In the genomic region with DNA sequence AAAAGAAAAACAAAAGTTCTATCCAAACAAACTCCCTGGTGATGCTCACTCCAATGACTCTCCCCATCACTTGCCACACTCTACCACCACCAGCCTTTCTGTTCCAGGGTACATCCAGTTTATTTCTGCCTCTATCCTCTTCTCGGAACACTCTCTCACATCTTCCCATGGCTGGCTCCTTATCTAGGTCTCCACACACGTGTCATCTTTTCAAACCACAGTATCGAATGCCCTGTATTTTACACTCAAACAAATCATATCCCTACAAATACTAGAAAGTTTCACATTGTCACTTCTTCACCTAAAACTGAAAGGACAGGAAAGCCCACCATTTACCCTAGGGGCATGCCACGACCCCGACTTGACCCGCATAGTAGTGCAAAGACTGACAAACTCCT, we compare ENCODE assay signal across 8 mouse cellular contexts. TPM values are rescaled to one million over a fixed set of nuclear protein-coding genes. Genes with fewer than 3 reads are reported as not detected.
DNase-seq lines count a peak whose midpoint lies in the region; ATAC-seq and TF ChIP-seq lines count a peak whose summit lies in the region.

No protein-coding gene starts in this region.

- peak overlapping the region; percentile 76 for H3K4me3 ChIP-seq in heart, embryonic 11.5 days (ENCODE audit: low read depth, low read length)
- H3K4me3 ChIP-seq in CH12.LX (replicated peaks in 1 of 3; ENCODE audit: low read depth in 2 of 3, low read length in 2 of 3, poor library complexity in 1 of 3) = peak overlapping the region; percentile 65 to 95 (median 88)
- peak overlapping the region; percentile 78 for H3K4me3 ChIP-seq in forebrain, embryonic 13.5 days
- H3K4me3 ChIP-seq in liver, embryonic 14.5 days (ENCODE audit: insufficient read depth in 1 of 2, low read depth in 2 of 2, low read length in 2 of 2) = peak overlapping the region; percentile 78 to 80

- no peak for TF ChIP-seq CTCF in CH12.LX (conservative IDR thresholded peaks at IDR 0.05 in 1 of 2, IDR thresholded peaks at IDR 0.05 in 1 of 2; ENCODE audit: low read depth in 2 of 2, low read length in 2 of 2)
- TF ChIP-seq CTCF in liver, embryonic 14.5 days (IDR thresholded peaks at IDR 0.05; ENCODE audit: low read depth) = no peak

- TF ChIP-seq RAD21 in CH12.LX (IDR thresholded peaks at IDR 0.05; ENCODE audit: low read depth, low read length) = no peak

- H3K9ac ChIP-seq in heart, embryonic 11.5 days (ENCODE audit: low read depth, low read length) = peak overlapping the region; percentile 87
- H3K9ac ChIP-seq in CH12.LX (ENCODE audit: insufficient read depth, low read depth) = peak overlapping the region; percentile 94
- H3K9ac ChIP-seq in forebrain, embryonic 13.5 days = peak overlapping the region; percentile 74
- peak overlapping the region; percentile 88 for H3K9ac ChIP-seq in liver, embryonic 14.5 days (replicated peaks)

- no peak for ATAC-seq in heart, embryonic 11.5 days (replicated peaks; ENCODE audit: insufficient number of reproducible peaks, low FRiP score, low TSS enrichment)
- peak; percentile 7; the same call in 1 of the 2 replicates for ATAC-seq in forebrain, embryonic 13.5 days
- ATAC-seq in liver, embryonic 14.5 days (ENCODE audit: insufficient read depth) = 0 out of 2 replicates have a peak, but pooled peaks have one; percentile 27

- in situ Hi-C loops in CH12.LX (cut with MboI; ENCODE audit: low pct_ligation_motif_present, low pct_unique_long_range_greater_than_20kb, low sequenced_read_pairs) = no loop called here

- H3K79me2 ChIP-seq in CH12.LX (replicated peaks; ENCODE audit: control insufficient read depth, extremely low read depth, insufficient read depth, poor library complexity, severe bottlenecking) = peaks cover 9% of the 10 kb centered on the region; the same call in 1 of the 2 replicates

- 16% methylated on average over 6 of the region's 6 CpGs for WGBS in heart, embryonic 11.5 days (ENCODE audit: insufficient replicate concordance)
- WGBS in forebrain, embryonic 13.5 days = 18% methylated on average over 6 of the region's 6 CpGs
- 2% methylated on average over 6 of the region's 6 CpGs for WGBS in liver, embryonic 14.5 days (ENCODE audit: insufficient replicate concordance)

- H3K27ac ChIP-seq in heart, embryonic 11.5 days (ENCODE audit: low read depth, low read length) = peak overlapping the region; percentile 79; the same call in 1 of the 2 replicates
- peak overlapping the region; percentile 68; the same call in 1 of the 2 replicates for H3K27ac ChIP-seq in CH12.LX (ENCODE audit: insufficient read depth, low read depth)
- peak overlapping the region; percentile 82; the same call in 1 of the 2 replicates for H3K27ac ChIP-seq in forebrain, embryonic 13.5 days
- H3K27ac ChIP-seq in liver, embryonic 14.5 days = peak overlapping the region; percentile 83

- peak overlapping the region; percentile 88 for H3K4me2 ChIP-seq in heart, embryonic 11.5 days
- peak overlapping the region; percentile 86 for H3K4me2 ChIP-seq in CH12.LX (ENCODE audit: insufficient read depth, low read depth, poor library complexity, severe bottlenecking)
- H3K4me2 ChIP-seq in forebrain, embryonic 13.5 days = peak overlapping the region; percentile 78
- H3K4me2 ChIP-seq in liver, embryonic 14.5 days (ENCODE audit: low read depth) = peak overlapping the region; percentile 92

- no peaks in the 10 kb centered on the region for H3K27me3 ChIP-seq in heart, embryonic 11.5 days (ENCODE audit: control insufficient read depth, insufficient read depth, low read length)
- no peaks in the 10 kb centered on the region for H3K27me3 ChIP-seq in CH12.LX (replicated peaks)
- H3K27me3 ChIP-seq in forebrain, embryonic 13.5 days = 0 out of 2 replicates have a peak, but pooled peaks cover 4% of the 10 kb centered on the region
- no peaks in the 10 kb centered on the region for H3K27me3 ChIP-seq in liver, embryonic 14.5 days (ENCODE audit: control insufficient read depth, insufficient read depth, low read length)

- no peaks in the 10 kb centered on the region for H3K36me3 ChIP-seq in heart, embryonic 11.5 days (ENCODE audit: control insufficient read depth, insufficient read depth, low read length)
- peaks cover 4 to 40% of the 10 kb centered on the region in 2 experiments for H3K36me3 ChIP-seq in CH12.LX (replicated peaks in 1 of 2; ENCODE audit: control insufficient read depth in 1 of 2, insufficient read depth in 1 of 2, low read length in 1 of 2)
- 0 out of 2 replicates have a peak, but pooled peaks cover 3% of the 10 kb centered on the region for H3K36me3 ChIP-seq in forebrain, embryonic 13.5 days (ENCODE audit: poor library complexity, severe bottlenecking)
- H3K36me3 ChIP-seq in liver, embryonic 14.5 days (replicated peaks; ENCODE audit: control insufficient read depth, insufficient read depth, low read depth) = no peaks in the 10 kb centered on the region

- dilution Hi-C loops in CH12.LX (cut with MboI; ENCODE audit: extremely low pct_ligation_motif_present, extremely low pct_unique_long_range_greater_than_20kb, low sequenced_read_pairs) = no loop called here

- peaks cover 6% of the 10 kb centered on the region; the same call in 1 of the 2 replicates for H3K4me1 ChIP-seq in heart, embryonic 11.5 days (ENCODE audit: control insufficient read depth, insufficient read depth, low read length)
- H3K4me1 ChIP-seq in CH12.LX (ENCODE audit: control insufficient read depth in 1 of 2, insufficient read depth in 2 of 2) = peaks cover 3 to 66% of the 10 kb centered on the region in 2 experiments; a peak in 2 of 4 replicates
- peaks cover 22% of the 10 kb centered on the region for H3K4me1 ChIP-seq in forebrain, embryonic 13.5 days
- H3K4me1 ChIP-seq in liver, embryonic 14.5 days (replicated peaks; ENCODE audit: control insufficient read depth in 2 of 2, insufficient read depth in 2 of 2, low read length in 1 of 2) = peaks cover 0 to 21% of the 10 kb centered on the region in 2 experiments; a peak in 3 of 4 replicates

- no peak for TF ChIP-seq POLR2A in CH12.LX (IDR thresholded peaks at IDR 0.05; ENCODE audit: low read depth, low read length)

- TF ChIP-seq EP300 in CH12.LX (IDR thresholded peaks at IDR 0.05; ENCODE audit: low read length) = no peak
- TF ChIP-seq EP300 in liver, embryonic 14.5 days (IDR thresholded peaks at IDR 0.05; ENCODE audit: low read depth) = no peak

- H3K9me3 ChIP-seq in heart, embryonic 11.5 days (replicated peaks; ENCODE audit: control insufficient read depth, low read length) = no peaks in the 10 kb centered on the region
- H3K9me3 ChIP-seq in CH12.LX (replicated peaks; ENCODE audit: low read length) = no peaks in the 10 kb centered on the region
- H3K9me3 ChIP-seq in forebrain, embryonic 13.5 days (replicated peaks) = no peaks in the 10 kb centered on the region
- no peaks in the 10 kb centered on the region for H3K9me3 ChIP-seq in liver, embryonic 14.5 days (ENCODE audit: control insufficient read depth, low read length)

- no peak for DNase-seq in heart, adult 8-10 months (ENCODE audit: low spot score)
- no peak for DNase-seq in CH12.LX (ENCODE audit: extremely low read depth)
- no peak for DNase-seq in liver, embryonic 14.5 days (ENCODE audit: low read depth in 3 of 3, low spot score in 3 of 3)
- no peak for DNase-seq in embryo, embryonic 10.5 days (ENCODE audit: low spot score)
- DNase-seq in urinary bladder, postnatal 4 days (ENCODE audit: low spot score in 2 of 2) = no peak
- no peak for DNase-seq in layer of hippocampus, adult 18-20 months (ENCODE audit: low spot score in 2 of 2)

RNA-seq across cellular contexts. Expression of gene Rmnd5b, which starts 0.6 kb away (rescaled TPM):
- polyA plus RNA-seq in heart, embryonic 11.5 days (2014; fragmentation: Nextera tagmentation; extraction: Ambion mirVana) = 29.7 and 32.2 TPM in 2 replicates
- total RNA-seq in heart, adult 8-10 months (2022) = 10 to 100 TPM; 12.6 to 19.1 (median 15.3) TPM
- 46.6 and 46.7 TPM in 2 replicates for total RNA-seq in CH12.LX (2012; rRNA removed)
- 39.0 and 41.1 TPM in 2 replicates for total RNA-seq in CH12.LX (2014; rRNA removed)
- polyA plus RNA-seq in CH12.LX (2012; ENCODE audit: insufficient read length, low read depth) = 59.5 and 60.2 TPM in 2 replicates
- 53.8 and 61.2 TPM in 2 replicates for polyA plus RNA-seq in forebrain, embryonic 13.5 days (2015; fragmentation: Nextera tagmentation; extraction: Ambion mirVana)
- 15.2 and 15.6 TPM in 2 replicates for polyA plus RNA-seq in liver, embryonic 14.5 days (2012; rRNA removed)
- polyA plus RNA-seq in liver, embryonic 14.5 days (2014; fragmentation: Nextera tagmentation; extraction: Ambion mirVana) = 19.0 and 20.5 TPM in 2 replicates
- 10 to 100 TPM; 54.3 to 63.1 TPM for total RNA-seq in layer of hippocampus, adult 18-20 months (2021)

RNA-seq across cellular contexts. Expression of gene N4bp3, which starts 15.5 kb away (rescaled TPM):
- 4.2 and 6.4 TPM in 2 replicates for polyA plus RNA-seq in heart, embryonic 11.5 days (2014; fragmentation: Nextera tagmentation; extraction: Ambion mirVana)
- total RNA-seq in heart, adult 8-10 months (2022) = 10 to 100 TPM in 3 of 4 experiments, 1 to 10 TPM in 1; 9.2 to 10.8 (median 10.3) TPM
- total RNA-seq in CH12.LX (2012; rRNA removed) = 19.7 and 21.2 TPM in 2 replicates
- total RNA-seq in CH12.LX (2014; rRNA removed) = 17.8 and 19.1 TPM in 2 replicates
- 22.1 and 25.4 TPM in 2 replicates for polyA plus RNA-seq in CH12.LX (2012; ENCODE audit: insufficient read length, low read depth)
- 7.7 and 8.4 TPM in 2 replicates for polyA plus RNA-seq in forebrain, embryonic 13.5 days (2015; fragmentation: Nextera tagmentation; extraction: Ambion mirVana)
- polyA plus RNA-seq in liver, embryonic 14.5 days (2012; rRNA removed) = 1.2 TPM in 2 replicates
- polyA plus RNA-seq in liver, embryonic 14.5 days (2014; fragmentation: Nextera tagmentation; extraction: Ambion mirVana) = 1.7 and 1.8 TPM in 2 replicates
- 10 to 100 TPM; 14.5 to 18.4 TPM for total RNA-seq in layer of hippocampus, adult 18-20 months (2021)

RNA-seq across cellular contexts. Expression of gene Nhp2, which starts 15.6 kb away (rescaled TPM):
- polyA plus RNA-seq in heart, embryonic 11.5 days (2014; fragmentation: Nextera tagmentation; extraction: Ambion mirVana) = 114 and 131 TPM in 2 replicates
- total RNA-seq in heart, adult 8-10 months (2022) = 10 to 100 TPM; 18.4 to 23.7 (median 21.4) TPM
- total RNA-seq in CH12.LX (2012; rRNA removed) = 489 and 641 TPM in 2 replicates
- total RNA-seq in CH12.LX (2014; rRNA removed) = 649 and 722 TPM in 2 replicates
- 847 and 914 TPM in 2 replicates for polyA plus RNA-seq in CH12.LX (2012; ENCODE audit: insufficient read length, low read depth)
- 123 and 141 TPM in 2 replicates for polyA plus RNA-seq in forebrain, embryonic 13.5 days (2015; fragmentation: Nextera tagmentation; extraction: Ambion mirVana)
- polyA plus RNA-seq in liver, embryonic 14.5 days (2012; rRNA removed) = 64.1 and 78.3 TPM in 2 replicates
- 136 and 144 TPM in 2 replicates for polyA plus RNA-seq in liver, embryonic 14.5 days (2014; fragmentation: Nextera tagmentation; extraction: Ambion mirVana)
- 10 to 100 TPM; 41.5 to 46.1 TPM for total RNA-seq in layer of hippocampus, adult 18-20 months (2021)

RNA-seq across cellular contexts. Expression of gene D930048N14Rik, which starts 15.6 kb away (rescaled TPM):
- 0.59 and 0.97 TPM in 2 replicates for polyA plus RNA-seq in heart, embryonic 11.5 days (2014; fragmentation: Nextera tagmentation; extraction: Ambion mirVana)
- total RNA-seq in heart, adult 8-10 months (2022) = 1 to 10 TPM in 1 of 4 experiments, under 1 TPM in 3; 0.22 to 1.0 (median 0.63) TPM
- total RNA-seq in CH12.LX (2012; rRNA removed) (1.3 and 1.5 TPM in 2 replicates), CH12.LX (2014; rRNA removed) (0.32 and 0.38 TPM in 2 replicates)
- 0.78 and 0.81 TPM in 2 replicates for polyA plus RNA-seq in CH12.LX (2012; ENCODE audit: insufficient read length, low read depth)
- 0.44 and 0.54 TPM in 2 replicates for polyA plus RNA-seq in forebrain, embryonic 13.5 days (2015; fragmentation: Nextera tagmentation; extraction: Ambion mirVana)
- polyA plus RNA-seq in liver, embryonic 14.5 days (2012; rRNA removed) = 1.0 TPM in 2 replicates
- polyA plus RNA-seq in liver, embryonic 14.5 days (2014; fragmentation: Nextera tagmentation; extraction: Ambion mirVana) = 0.28 TPM in 2 replicates
- 1 to 10 TPM; 1.4 to 1.9 TPM for total RNA-seq in layer of hippocampus, adult 18-20 months (2021)

RNA-seq across cellular contexts. Expression of gene Hnrnpab, which starts 28.5 kb away (rescaled TPM):
- 362 and 384 TPM in 2 replicates for polyA plus RNA-seq in heart, embryonic 11.5 days (2014; fragmentation: Nextera tagmentation; extraction: Ambion mirVana)
- total RNA-seq in heart, adult 8-10 months (2022) = 100 to 1,000 TPM; 119 to 149 (median 133) TPM
- 893 and 1,222 TPM in 2 replicates for total RNA-seq in CH12.LX (2012; rRNA removed)
- total RNA-seq in CH12.LX (2014; rRNA removed) = 1,100 and 1,160 TPM in 2 replicates
- 2,181 and 2,430 TPM in 2 replicates for polyA plus RNA-seq in CH12.LX (2012; ENCODE audit: insufficient read length, low read depth)
- polyA plus RNA-seq in forebrain, embryonic 13.5 days (2015; fragmentation: Nextera tagmentation; extraction: Ambion mirVana) = 585 and 646 TPM in 2 replicates
- 215 and 260 TPM in 2 replicates for polyA plus RNA-seq in liver, embryonic 14.5 days (2012; rRNA removed)
- polyA plus RNA-seq in liver, embryonic 14.5 days (2014; fragmentation: Nextera tagmentation; extraction: Ambion mirVana) = 220 and 252 TPM in 2 replicates
- total RNA-seq in layer of hippocampus, adult 18-20 months (2021) = 100 to 1,000 TPM; 149 to 157 TPM
